Mouse (Mus musculus): ENCODE measurements around the gene Gpr146. TPM values are rescaled to one million over a fixed set of nuclear protein-coding genes. Genes with fewer than 3 reads are reported as not detected.

Gpr146 gene
- polyA plus RNA-seq, 1 experiment from 2014 or later, result 1.4 TPM

DNA sequence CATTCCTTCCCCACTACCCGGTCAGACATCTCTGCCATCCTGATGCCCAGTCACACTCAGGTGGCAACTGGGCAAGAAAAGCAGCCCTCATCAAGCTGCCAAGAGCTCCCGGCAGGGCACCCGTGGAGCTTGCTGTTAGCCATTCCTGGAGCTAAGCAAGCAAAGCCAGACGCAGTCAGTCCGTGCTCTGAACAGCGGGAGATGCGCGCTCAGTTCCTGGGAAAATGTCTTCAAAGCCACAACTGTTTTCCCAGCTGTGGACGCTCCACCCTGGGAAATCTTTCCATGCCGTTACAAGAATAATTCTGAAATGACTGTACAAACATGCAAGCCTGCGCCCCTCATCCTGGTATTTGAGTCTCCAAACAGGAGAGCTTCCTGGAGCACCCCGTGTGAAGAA, 64.9 kb downstream of the Gpr146 start:
- Histone ChIP-seq H3K4me2 (no peak overlapping the region), H3K9ac (no peak overlapping the region), H3K4me1 (peaks cover 18% of the 10 kb centered on the region), H3K4me3 (replicated peaks) (no peak overlapping the region), H3K27ac (0 out of 2 replicates have a peak overlapping the region, but pooled peaks have one; percentile 31), H3K36me3 (replicated peaks) (no peaks in the 10 kb centered on the region), H3K9me3 (no peaks in the 10 kb centered on the region), H3K27me3 (no peaks in the 10 kb centered on the region)
- WGBS, result 87% methylated on average over 12 of the region's 12 CpGs
- no peak for ATAC-seq (ENCODE audit: low FRiP score)

DNA sequence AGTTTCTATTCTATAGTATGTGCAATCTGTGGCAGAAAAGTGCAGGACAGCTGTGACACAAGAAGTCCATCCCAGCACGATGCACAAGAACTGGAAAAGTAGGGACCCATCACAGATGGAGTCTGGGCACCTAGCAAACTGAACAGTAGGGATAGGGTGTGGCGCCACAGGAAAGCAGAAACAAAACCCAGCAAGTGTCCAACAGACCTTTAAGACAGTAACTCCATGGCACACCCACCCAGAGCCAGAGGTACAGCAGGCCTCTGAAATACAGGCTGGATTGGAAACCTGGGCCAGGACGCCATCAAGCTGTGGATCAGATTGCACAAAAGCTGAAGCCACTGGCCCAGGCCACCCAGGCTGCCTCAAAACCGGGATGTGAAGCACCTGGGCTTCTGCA, 65.5 kb downstream of the Gpr146 start:
- Histone ChIP-seq H3K9ac (no peak overlapping the region), H3K27ac (0 out of 2 replicates have a peak overlapping the region, but pooled peaks have one; percentile 31), H3K27me3 (no peaks in the 10 kb centered on the region)

DNA sequence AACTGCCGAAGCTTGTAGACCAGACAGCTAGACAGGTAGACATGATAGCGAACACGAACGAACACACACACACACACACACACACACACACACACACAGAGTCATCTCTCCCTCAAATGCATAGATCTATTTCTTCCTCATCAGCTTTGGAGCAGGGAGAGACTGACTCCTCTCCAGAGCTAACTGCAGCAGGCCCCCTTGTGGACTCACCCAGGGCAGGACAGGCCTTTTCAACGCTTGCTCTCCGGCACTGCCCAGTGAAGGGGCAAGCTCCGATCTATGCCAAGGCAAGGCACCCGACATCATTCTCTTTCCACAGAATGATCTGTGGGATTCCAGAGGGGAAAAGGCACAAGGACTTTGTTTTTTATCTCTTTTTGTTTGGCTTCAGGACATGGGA, 67.8 kb downstream of the Gpr146 start:
- Histone ChIP-seq H3K27me3 (no peaks in the 10 kb centered on the region), H3K4me1 (peaks cover 26% of the 10 kb centered on the region), H3K36me3 (replicated peaks) (no peaks in the 10 kb centered on the region), H3K9me3 (no peaks in the 10 kb centered on the region), H3K9ac (no peak overlapping the region), H3K4me3 (replicated peaks) (no peak overlapping the region), H3K27ac (no peak overlapping the region), H3K4me2 (no peak overlapping the region)
- ATAC-seq (ENCODE audit: low FRiP score), result no peak
- 89% methylated on average over 8 of the region's 8 CpGs for WGBS

More for the DNA sequence above, 65.5 kb downstream of the Gpr146 start:
- Histone ChIP-seq H3K4me1 (peaks cover 18% of the 10 kb centered on the region), H3K36me3 (replicated peaks) (no peaks in the 10 kb centered on the region), H3K9me3 (no peaks in the 10 kb centered on the region), H3K4me2 (no peak overlapping the region), H3K4me3 (replicated peaks) (no peak overlapping the region)
- WGBS, result 91% methylated on average over 4 of the region's 4 CpGs
- no peak for ATAC-seq (ENCODE audit: low FRiP score)

MicroRNAs within 50 kb of the gene (microRNA counts, 519-probe panel; counts per million panel counts)
- not detected for microRNA mmu-miR-339-3p
- not detected for microRNA mmu-miR-339-5p

Small RNA genes within 50 kb of the gene (microRNA-seq; reads per million reads assigned to microRNA genes)
- 511 reads per million, percentile 69 among the genes with 10 or more reads in this experiment for gene Mir339

Other genes with a start within 250 kb of the Gpr146 start
- 35.2 and 37.0 TPM in 2 replicates for gene Prkar1b, start 227.7 kb upstream of the Gpr146 start, polyA plus RNA-seq (2016; fragmentation: Nextera tagmentation; extraction: Ambion mirVana)
- 5.9 and 7.5 TPM in 2 replicates for gene Dnaaf5, start 227.5 kb upstream of the Gpr146 start, polyA plus RNA-seq (2016; fragmentation: Nextera tagmentation; extraction: Ambion mirVana)
- gene Sun1, start 177.1 kb upstream of the Gpr146 start, polyA plus RNA-seq (2016; fragmentation: Nextera tagmentation; extraction: Ambion mirVana), result 53.1 and 59.3 TPM in 2 replicates
- 138 and 141 TPM in 2 replicates for gene Get4, start 125.4 kb upstream of the Gpr146 start, polyA plus RNA-seq (2016; fragmentation: Nextera tagmentation; extraction: Ambion mirVana)
- 2.3 and 3.3 TPM in 2 replicates for gene Adap1, start 52.1 kb upstream of the Gpr146 start, polyA plus RNA-seq (2016; fragmentation: Nextera tagmentation; extraction: Ambion mirVana)
- gene Cox19, start 26.3 kb upstream of the Gpr146 start, polyA plus RNA-seq (2016; fragmentation: Nextera tagmentation; extraction: Ambion mirVana), result 105 and 117 TPM in 2 replicates
- 0.17 and 0.24 TPM in 2 replicates for gene Cyp2w1, start 25.1 kb upstream of the Gpr146 start, polyA plus RNA-seq (2016; fragmentation: Nextera tagmentation; extraction: Ambion mirVana)
- 0.10 and 0.22 TPM in 2 replicates for gene C130050O18Rik, start 27.6 kb downstream of the Gpr146 start, polyA plus RNA-seq (2016; fragmentation: Nextera tagmentation; extraction: Ambion mirVana)
- 4.1 and 5.2 TPM in 2 replicates for gene Gper1, start 45.5 kb downstream of the Gpr146 start, polyA plus RNA-seq (2016; fragmentation: Nextera tagmentation; extraction: Ambion mirVana)
- gene 3110082I17Rik, start 82.8 kb downstream of the Gpr146 start, polyA plus RNA-seq (2016; fragmentation: Nextera tagmentation; extraction: Ambion mirVana), result 28.3 and 30.6 TPM in 2 replicates
- 10.4 and 12.9 TPM in 2 replicates for gene Zfand2a, start 106.9 kb downstream of the Gpr146 start, polyA plus RNA-seq (2016; fragmentation: Nextera tagmentation; extraction: Ambion mirVana)
- gene Uncx, start 165.8 kb downstream of the Gpr146 start, polyA plus RNA-seq (2016; fragmentation: Nextera tagmentation; extraction: Ambion mirVana), result 32.5 and 37.0 TPM in 2 replicates